Mouse (Mus musculus) C2C12 (cell line): ENCODE results near the gene Klk1b26.

Source experiments
- CEBPB ChIP-seq: IDR thresholded peaks from one replicate; pipeline ENCODE4 v1.6.1; 2011; ENCODE audit warnings: low read depth, mild to moderate bottlenecking, control low read depth, moderate library complexity
- CTCF ChIP-seq: IDR thresholded peaks from one replicate; pipeline ENCODE4 v1.5.1; 2011; ENCODE audit not compliant: control insufficient read depth, insufficient read depth, insufficient read length

GRCm38 (mm10) chr7:43967058-43967457, 44.9 kb upstream of the Klk1b26 start:
- TF ChIP-seq CTCF, result no peak
- TF ChIP-seq CEBPB, result no peak
